Mouse (Mus musculus) right cerebral cortex, postnatal 25 days (tissue): ENCODE data around the gene Fam227b.

Source experiments
- DNase-seq: peaks from one replicate; pipeline ENCODE4 v3.0.0; 2022

The Fam227b gene

DNA sequence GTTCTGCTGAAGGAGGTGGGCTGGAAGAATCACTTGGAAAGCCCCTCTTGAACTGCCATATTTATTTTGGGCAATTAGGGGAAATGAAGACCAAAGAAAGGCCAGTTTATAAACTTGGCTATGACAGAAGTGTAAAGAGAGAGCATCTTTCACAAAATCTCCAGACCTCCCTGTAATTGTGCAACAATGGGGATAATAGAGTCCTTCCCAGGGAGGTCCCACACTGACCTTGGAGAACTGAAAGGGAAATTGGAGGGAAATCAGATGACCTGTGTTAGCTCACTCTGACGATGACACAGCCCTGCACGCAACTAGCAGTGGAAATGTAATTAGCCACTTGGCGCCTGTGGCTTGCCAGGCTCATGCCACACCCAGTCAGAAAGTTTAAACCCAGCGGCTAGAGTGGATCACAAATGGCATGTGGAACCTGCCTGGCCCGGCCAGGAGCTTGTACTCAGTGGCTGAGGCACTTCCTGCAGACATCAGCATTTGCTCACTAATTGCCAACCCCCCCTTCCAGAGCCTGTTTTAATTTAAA, 175.9 kb downstream of the Fam227b start:
- DNase-seq: no peak

DNA sequence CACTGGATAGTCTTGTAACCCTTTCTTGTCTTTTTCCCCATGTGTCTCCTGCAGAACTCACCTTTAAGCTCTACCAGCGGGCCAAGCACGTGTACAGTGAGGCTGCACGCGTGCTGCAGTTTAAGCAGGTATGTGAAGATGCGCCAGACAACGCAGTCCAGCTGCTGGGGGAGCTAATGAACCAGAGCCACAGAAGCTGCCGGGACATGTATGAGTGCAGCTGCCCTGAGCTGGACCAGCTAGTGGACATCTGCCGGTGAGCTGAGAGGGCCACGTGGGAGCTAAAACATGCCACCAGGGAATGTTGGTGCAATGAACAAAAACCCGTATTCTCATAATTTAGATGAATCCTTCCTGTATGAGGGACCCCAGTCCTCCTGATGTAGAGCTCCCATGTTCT, 176.6 kb downstream of the Fam227b start:
- no peak for DNase-seq

DNA sequence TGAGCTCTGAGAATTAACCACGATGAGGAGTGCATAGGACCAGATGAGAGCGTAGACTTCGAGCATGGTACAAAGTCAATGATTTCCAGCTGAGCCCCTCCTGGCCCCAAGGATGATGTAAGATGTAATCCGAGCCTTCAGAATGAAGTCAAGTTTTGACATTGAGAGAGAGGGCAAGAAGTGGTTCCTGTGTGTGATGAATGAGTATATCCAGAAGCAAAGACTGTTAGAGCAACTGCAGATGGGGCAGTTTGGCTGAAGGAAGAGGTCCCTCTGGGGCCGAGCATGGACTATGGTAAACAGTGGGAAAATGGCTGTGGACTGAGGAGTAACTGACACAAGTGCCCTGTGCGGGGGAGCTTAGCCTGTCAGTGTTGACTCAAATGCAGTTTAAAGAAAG, 178.6 kb downstream of the Fam227b start:
- no peak for DNase-seq

DNA sequence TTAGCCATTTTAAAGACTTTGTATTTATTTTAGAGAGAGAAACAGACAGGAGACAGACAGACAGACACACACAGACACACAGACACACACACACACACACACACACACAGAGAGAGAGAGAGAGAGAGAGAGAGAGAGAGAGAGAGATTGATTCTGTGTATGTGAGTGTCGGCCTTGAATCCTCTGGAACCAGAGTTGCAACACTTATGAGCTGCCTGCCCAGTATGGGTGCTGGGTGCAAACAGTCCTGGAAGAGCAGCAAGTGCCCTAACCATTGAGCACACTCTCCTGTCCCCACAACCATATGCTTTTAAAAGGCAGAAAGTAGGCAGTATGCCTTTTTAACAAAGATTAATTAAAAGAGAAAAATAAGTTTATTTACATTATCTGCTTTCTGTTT, 183.0 kb downstream of the Fam227b start:
- no peak for DNase-seq

DNA sequence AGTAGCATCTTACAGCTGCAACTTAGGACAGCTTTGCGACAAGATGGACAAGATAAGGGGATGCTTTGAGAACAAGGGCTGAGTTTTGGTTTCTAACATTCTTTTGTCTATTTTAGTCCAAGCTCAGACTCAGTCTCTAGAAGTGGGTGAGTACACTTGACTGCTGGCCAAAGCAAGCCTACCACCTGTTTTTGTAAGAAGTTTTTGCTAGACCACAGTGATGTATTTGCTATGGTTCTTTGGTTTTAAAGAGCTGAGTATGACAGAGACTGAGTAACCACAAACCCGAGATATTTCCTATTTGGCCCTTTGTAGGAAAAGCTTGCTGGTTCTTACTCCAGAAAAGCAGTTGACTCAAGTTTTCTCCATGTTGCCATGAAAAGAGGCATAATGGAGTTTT, 203.6 kb downstream of the Fam227b start:
- no peak for DNase-seq

DNA sequence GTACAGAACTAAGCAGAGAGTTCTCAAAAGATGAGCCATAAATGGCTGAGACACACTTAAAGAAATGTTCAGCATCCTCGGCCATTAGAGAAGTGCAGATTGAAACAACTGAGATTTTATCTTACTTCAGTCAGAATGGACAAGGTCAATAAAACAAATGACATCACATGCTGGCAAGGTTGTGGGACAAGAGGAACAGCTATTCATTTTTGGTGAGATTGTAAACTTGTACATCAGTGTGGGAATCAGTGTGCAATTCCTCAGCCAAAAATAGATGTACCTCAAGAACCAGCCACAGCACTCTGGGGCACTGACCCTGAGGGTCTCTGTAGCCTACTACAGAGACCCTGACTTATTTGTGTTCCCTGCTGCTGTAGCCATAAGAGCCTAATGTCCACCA, 208.5 kb downstream of the Fam227b start:
- no peak for DNase-seq

DNA sequence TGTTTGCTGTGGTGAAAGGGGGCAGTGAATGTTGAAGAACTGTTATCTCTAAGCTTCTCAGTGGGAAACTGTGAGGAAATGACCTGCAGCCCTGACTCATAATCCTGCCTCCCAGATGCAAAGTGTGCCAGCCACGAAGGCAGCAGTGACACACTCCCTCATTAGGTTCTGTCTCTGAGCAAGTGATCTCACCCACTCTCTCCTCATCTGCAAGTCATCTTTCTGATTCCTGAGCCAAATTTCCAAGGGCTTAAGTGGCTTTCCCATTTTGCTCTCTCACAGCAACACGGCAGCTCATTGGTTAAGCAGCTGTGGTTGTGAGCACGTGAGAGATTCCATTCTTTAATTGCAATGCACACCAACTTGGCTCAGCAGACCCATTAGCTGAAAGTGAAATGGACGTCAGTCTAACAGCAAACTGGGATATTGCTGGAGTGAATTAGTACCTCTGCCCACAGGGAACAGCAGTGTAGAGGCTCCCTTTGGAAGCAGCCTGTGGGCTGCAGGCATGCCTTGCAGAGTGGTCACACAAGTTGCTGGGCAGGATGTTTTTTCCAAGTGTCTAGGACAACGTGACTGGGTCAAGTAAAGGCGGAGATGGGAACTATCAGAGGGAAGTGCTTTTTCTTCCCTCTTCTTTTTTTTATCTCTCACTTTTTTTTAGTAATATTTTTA, 210.6 kb downstream of the Fam227b start:
- DNase-seq: no peak

DNA sequence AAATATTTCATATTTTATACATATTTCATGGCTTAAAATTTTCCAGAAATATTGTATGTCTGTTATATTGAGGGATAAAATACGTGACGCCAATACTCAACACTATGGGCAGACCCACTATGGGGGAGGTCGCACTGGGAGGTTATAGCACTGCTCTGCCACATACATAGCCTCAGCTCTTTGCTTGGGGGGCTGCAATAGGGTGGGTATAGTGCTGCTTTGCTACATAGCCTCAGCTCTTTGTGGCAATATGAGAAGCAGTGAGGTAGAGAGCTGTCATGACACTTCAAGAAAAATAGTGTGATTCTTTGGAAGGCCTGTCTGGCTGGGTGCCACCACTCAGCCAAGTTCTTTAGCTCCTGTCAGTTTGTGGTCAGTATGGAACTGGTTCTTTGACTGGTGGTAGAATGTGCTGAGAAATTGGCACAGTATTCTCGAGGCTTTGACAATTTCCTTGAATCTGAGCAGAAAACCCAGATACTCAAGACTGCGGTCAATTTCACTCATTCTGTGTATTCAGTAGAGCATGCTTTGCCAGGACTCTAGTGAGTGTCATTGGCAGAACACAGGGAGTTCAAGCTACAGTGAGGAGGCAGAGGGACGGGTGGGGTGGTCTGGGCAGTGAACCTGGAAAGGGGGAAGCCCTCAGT, 212.7 kb downstream of the Fam227b start:
- no peak for DNase-seq

DNA sequence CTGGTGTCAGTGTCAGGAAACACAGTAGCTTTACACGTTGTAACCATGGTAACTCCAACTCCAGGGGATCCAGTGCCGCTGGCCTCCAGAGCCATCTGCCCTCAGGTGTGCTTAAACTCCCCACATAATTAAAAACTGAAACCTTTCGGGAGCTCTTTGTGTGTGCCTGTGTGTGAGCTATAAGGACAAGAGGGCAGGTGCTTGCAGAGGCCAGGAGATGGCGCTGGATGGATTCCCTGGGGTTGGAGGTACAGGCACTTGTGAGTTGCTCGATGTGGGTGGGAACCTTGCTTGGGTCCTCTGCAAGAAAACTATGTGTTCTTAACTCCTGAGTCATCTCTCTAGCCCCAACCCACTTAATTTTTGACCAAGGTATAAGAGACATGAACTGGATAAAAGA, 215.4 kb downstream of the Fam227b start:
- DNase-seq: no peak

DNA sequence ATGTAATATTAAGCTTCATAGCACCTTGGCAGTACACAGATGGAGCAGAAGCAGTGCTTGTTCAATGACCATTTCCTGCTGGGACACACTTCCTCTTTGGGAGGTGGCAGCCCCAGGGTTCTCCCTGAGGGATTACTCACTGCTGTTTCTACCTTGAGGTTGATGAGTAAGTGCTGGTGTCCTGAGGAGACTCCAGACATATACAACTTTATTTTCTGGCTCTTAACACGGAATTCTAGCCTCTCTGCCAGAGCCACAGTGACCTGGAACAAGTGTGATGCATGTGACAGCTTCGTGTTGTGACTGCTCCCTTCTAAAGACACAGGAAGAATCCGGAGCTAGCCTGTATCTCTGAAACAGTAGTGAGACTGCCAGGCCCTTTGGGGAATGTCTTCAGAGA, 217.8 kb downstream of the Fam227b start:
- DNase-seq: no peak
